Mouse (Mus musculus): ENCODE measurements around the gene Ifi47.

DNA sequence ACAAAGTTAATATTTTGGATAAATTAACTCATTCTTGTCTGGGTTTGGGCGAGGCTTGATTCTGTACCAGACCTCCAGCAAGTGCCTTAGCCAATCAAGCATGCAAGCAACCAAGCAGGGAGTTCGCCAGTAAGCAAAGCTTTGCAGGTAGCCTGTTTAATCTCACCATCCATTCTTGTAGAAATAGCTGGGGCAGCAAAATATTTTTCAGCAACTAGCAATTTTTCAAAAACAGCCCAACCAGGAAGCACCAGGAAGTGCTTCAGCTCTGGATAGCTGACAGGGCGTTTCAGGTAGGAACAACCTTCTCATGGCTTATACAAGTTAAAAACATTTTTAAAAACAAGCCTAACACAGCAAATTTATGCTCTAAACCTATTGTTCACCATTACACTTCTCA, 5.5 kb downstream of the Ifi47 start:
- TF ChIP-seq CTCF (IDR thresholded peaks at IDR 0.05; ENCODE audit: control insufficient read depth, insufficient read depth, insufficient read length) (no peak), MAX (IDR thresholded peaks at IDR 0.05) (no peak), USF1 (IDR thresholded peaks at IDR 0.05; ENCODE audit: low read depth) (no peak), CEBPB (IDR thresholded peaks at IDR 0.05; ENCODE audit: low read depth) (no peak)
